Mouse (Mus musculus) macrophage (primary cell): ENCODE measurements around the gene Hoxa5. TPM values are rescaled to one million over a fixed set of nuclear protein-coding genes. Genes with fewer than 3 reads are reported as not detected.

Source experiments
- H3K27ac ChIP-seq: fragments of 350-480 bp; formaldehyde crosslinking; 2 replicates; pipeline ENCODE4 v1.9.0; 2021
- H3K36me3 ChIP-seq: fragments of 350-480 bp; formaldehyde crosslinking; 2 replicates; pipeline ENCODE4 v1.9.0; 2021; ENCODE audit errors: inconsistent target
- H3K4me3 ChIP-seq: fragments of 350-480 bp; formaldehyde crosslinking; 2 replicates; pipeline ENCODE4 v1.9.0; 2021; ENCODE audit errors: inconsistent target
- H3K79me2 ChIP-seq: fragments of 350-480 bp; formaldehyde crosslinking; 2 replicates; pipeline ENCODE4 v1.9.0; 2021; ENCODE audit errors: inconsistent target
- whole genome bisulfite sequencing: methylation state at CpG from one replicate; pipeline ENCODE4 v1.1.7; 2026; ENCODE audit warnings: inconsistent platforms; ENCODE audit not compliant: missing documents; 5-methylcytosine and 5-hydroxymethylcytosine counted together
- polyA plus RNA-seq: library from polyadenylated mRNA; stranded (reverse); fragments of 250-400 nt; gene quantifications from 3 replicates; pipeline ENCODE4 v1.2.4, GENCODE M21; 2018; ENCODE audit warnings: inconsistent platforms
- total RNA-seq, 78 experiments: library from RNA; depleted of rRNA; stranded (reverse); fragments of 250-400 nt; gene quantifications; 1 replicate in 9 of 78; 2 replicates in 24 of 78; 3 replicates in 43 of 78; 4 replicates in 2 of 78; pipeline ENCODE4 v1.2.4; 2018; ENCODE audit warnings: inconsistent platforms in 56 of 78

Hoxa5 gene
- 1 to 10 TPM in 1 of 26 experiments, under 1 TPM in 4, not detected in 21; 0.25 to 1.0 (median 0.47) TPM for total RNA-seq (2018; cell fraction: chromatin; rRNA removed)
- under 1 TPM in 12 of 26 experiments, not detected in 14; 0.05 to 0.22 (median 0.10) TPM for total RNA-seq (2018; cell fraction: cytosol; rRNA removed)
- 1 to 10 TPM in 1 of 26 experiments, under 1 TPM in 6, not detected in 19; 0.35 to 1.5 (median 0.61) TPM for total RNA-seq (2018; cell fraction: nucleus; rRNA removed)
- polyA plus RNA-seq, result 0.16 TPM in 1 of 3 replicates, not detected in the others

- WGBS, result 61% methylated on average over 63 of the region's 65 CpGs
- H3K36me3 ChIP-seq, result no peaks in the 10 kb centered on the region
- no peaks in the 10 kb centered on the region for H3K79me2 ChIP-seq
- H3K27ac ChIP-seq, result no peak within 1 kb of the TSS
- no peak within 1 kb of the TSS for H3K4me3 ChIP-seq
Measured at GRCm38 (mm10) chr6:52204050-52204752, at the start of gene Hoxa5. Gene Hoxa5 (minus strand): TSS chr6:52204587.

- Histone ChIP-seq H3K4me3 (no peak overlapping the region), H3K27ac (no peak overlapping the region), H3K79me2 (no peaks in the 10 kb centered on the region), H3K36me3 (no peaks in the 10 kb centered on the region)
- 4% methylated on average over 58 of the region's 59 CpGs for WGBS
Measured at GRCm38 (mm10) chr6:52253511-52254500, 49.4 kb upstream of the Hoxa5 start.

- WGBS, result 5% methylated on average over 35 of the region's 35 CpGs
- Histone ChIP-seq H3K4me3 (no peak overlapping the region), H3K79me2 (no peaks in the 10 kb centered on the region), H3K36me3 (no peaks in the 10 kb centered on the region), H3K27ac (no peak overlapping the region)
Measured at GRCm38 (mm10) chr6:52252775-52253376, 48.5 kb upstream of the Hoxa5 start.

GRCm38 (mm10) chr6:52252016-52252774 lies 47.8 kb upstream of the Hoxa5 start:
- no peaks in the 10 kb centered on the region for H3K36me3 ChIP-seq
- no peak overlapping the region for H3K4me3 ChIP-seq

GRCm38 (mm10) chr6:52251177-52251879 lies 46.9 kb upstream of the Hoxa5 start:
- Histone ChIP-seq H3K4me3 (no peak overlapping the region), H3K27ac (no peak overlapping the region), H3K36me3 (no peaks in the 10 kb centered on the region), H3K79me2 (no peaks in the 10 kb centered on the region)
- 5% methylated on average over 7 of the region's 7 CpGs for WGBS

More at GRCm38 (mm10) chr6:52252016-52252774, 47.8 kb upstream of the Hoxa5 start:
- no peaks in the 10 kb centered on the region for H3K79me2 ChIP-seq
- no peak overlapping the region for H3K27ac ChIP-seq
- 16% methylated on average over 24 of the region's 24 CpGs for WGBS

GRCm38 (mm10) chr6:52249826-52250225 lies 45.4 kb upstream of the Hoxa5 start:
- WGBS, result 37% methylated on average over 4 of the region's 4 CpGs
- no peaks in the 10 kb centered on the region for H3K36me3 ChIP-seq
- H3K79me2 ChIP-seq, result no peaks in the 10 kb centered on the region
- H3K27ac ChIP-seq, result no peak overlapping the region
- H3K4me3 ChIP-seq, result no peak overlapping the region

- Histone ChIP-seq H3K79me2 (no peaks in the 10 kb centered on the region), H3K4me3 (no peak overlapping the region), H3K27ac (no peak overlapping the region), H3K36me3 (no peaks in the 10 kb centered on the region)
- 5% methylated on average over 16 of the region's 16 CpGs for WGBS
Measured at GRCm38 (mm10) chr6:52249415-52249738, 45.0 kb upstream of the Hoxa5 start.

- WGBS, result 9% methylated on average over 27 of the region's 27 CpGs
- Histone ChIP-seq H3K79me2 (no peaks in the 10 kb centered on the region), H3K4me3 (no peak overlapping the region), H3K36me3 (no peaks in the 10 kb centered on the region), H3K27ac (no peak overlapping the region)
Measured at GRCm38 (mm10) chr6:52248638-52249414, 44.4 kb upstream of the Hoxa5 start.

GRCm38 (mm10) chr6:52247766-52248637 lies 43.6 kb upstream of the Hoxa5 start:
- H3K79me2 ChIP-seq, result no peaks in the 10 kb centered on the region
- WGBS, result 8% methylated on average over 22 of the region's 23 CpGs
- H3K36me3 ChIP-seq, result no peaks in the 10 kb centered on the region
- H3K4me3 ChIP-seq, result no peak overlapping the region
- H3K27ac ChIP-seq, result no peak overlapping the region

GRCm38 (mm10) chr6:52246916-52247315 lies 42.5 kb upstream of the Hoxa5 start:
- WGBS, result 10% methylated on average over 3 of the region's 3 CpGs
- no peak overlapping the region for H3K27ac ChIP-seq
- no peak overlapping the region for H3K4me3 ChIP-seq
- H3K36me3 ChIP-seq, result no peaks in the 10 kb centered on the region
- no peaks in the 10 kb centered on the region for H3K79me2 ChIP-seq

- no peak overlapping the region for H3K4me3 ChIP-seq
- no peak overlapping the region for H3K27ac ChIP-seq
- H3K79me2 ChIP-seq, result no peaks in the 10 kb centered on the region
- WGBS, result under 1% methylated on average over 26 of the region's 26 CpGs
- no peaks in the 10 kb centered on the region for H3K36me3 ChIP-seq
Measured at GRCm38 (mm10) chr6:52246403-52246803, 42.0 kb upstream of the Hoxa5 start.

GRCm38 (mm10) chr6:52245757-52246142 lies 41.4 kb upstream of the Hoxa5 start, which contains the start of gene Hoxa11:
Gene Hoxa11 (minus strand): TSS chr6:52245810.
- H3K79me2 ChIP-seq, result no peaks in the 10 kb centered on the region
- 4% methylated on average over 18 of the region's 20 CpGs for WGBS

More at GRCm38 (mm10) chr6:52245757-52246142, 41.4 kb upstream of the Hoxa5 start, which contains the start of gene Hoxa11:
- Histone ChIP-seq H3K27ac (no peak within 1 kb of the TSS), H3K4me3 (no peak within 1 kb of the TSS), H3K36me3 (no peaks in the 10 kb centered on the region)
